Mouse (Mus musculus): ENCODE measurements around the gene Krt8.

- TF ChIP-seq POLR2A (IDR thresholded peaks at IDR 0.05; ENCODE audit: low read depth, low read length) (no peak), CTCF (IDR thresholded peaks at IDR 0.05; ENCODE audit: borderline replicate concordance, insufficient read depth, low read length) (no peak)
Measured at GRCm38 (mm10) chr15:102010569-102011245, 6.4 kb upstream of the Krt8 start.

Data from embryonic fibroblast, embryonic 13.5 days (primary cell).